Mouse (Mus musculus): Measurements from ENCODE around the gene Hist1h2be. TPM values are rescaled to one million over a fixed set of nuclear protein-coding genes. Genes with fewer than 3 reads are reported as not detected.
"Not testable (repeated sequence)": the region's sequence is repeated elsewhere in the genome, so short reads cannot be mapped to it uniquely, and the experiment has no call there.

Hist1h2be gene
- polyA plus RNA-seq (2011; ENCODE audit: insufficient read length, low read depth, missing spikeins) = 2.2 and 4.1 TPM in 2 replicates

DNA sequence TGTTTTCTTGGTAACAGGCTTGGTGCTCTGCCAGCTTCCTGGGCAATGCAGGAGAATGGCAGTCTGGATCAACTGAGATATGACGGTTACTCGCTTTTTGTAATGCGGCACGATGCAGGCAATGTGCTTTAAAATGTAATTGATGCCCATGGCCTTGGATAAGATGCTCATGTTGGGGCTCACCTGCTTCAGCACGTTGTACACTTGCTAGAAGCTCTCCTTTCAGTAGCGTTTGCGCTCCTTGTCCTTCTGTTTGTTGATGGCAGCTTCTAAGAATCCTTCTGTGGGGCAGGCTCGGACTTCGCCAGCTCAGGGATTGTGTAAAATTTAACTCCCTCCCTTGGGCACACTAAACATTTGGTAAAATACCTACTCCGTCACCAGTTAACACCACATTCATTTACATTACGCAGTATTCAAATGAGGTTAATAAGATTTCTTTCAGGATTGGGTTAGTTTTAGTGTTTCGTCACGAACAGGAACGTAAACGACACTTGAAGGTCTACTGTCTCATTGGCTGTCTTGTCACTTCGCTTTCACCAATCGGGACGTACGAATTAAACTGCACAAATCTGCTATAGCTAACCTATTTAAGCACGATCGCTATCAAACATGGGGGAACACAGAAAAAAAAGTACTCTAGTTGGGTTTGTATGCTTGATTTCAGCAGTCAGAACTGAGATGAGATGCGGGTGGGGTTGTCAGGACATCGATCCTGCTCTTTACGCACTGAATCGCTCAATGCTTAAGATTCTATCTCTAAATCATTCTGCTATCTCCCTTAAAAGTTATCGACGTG lies at the start of gene Hist1h2be:
Hist1h2be (minus strand) TSS at position 392 of the 799 bp plus-strand sequence.
- Histone ChIP-seq H3K4me1 (ENCODE audit: control insufficient read depth, insufficient read depth, low read length) (peaks cover 3% of the 10 kb centered on the region; the same call in 1 of the 2 replicates), H3K27ac (ENCODE audit: insufficient read depth, low read length) (peak within 1 kb of the TSS; percentile 86), H3K4me3 (ENCODE audit: insufficient read depth, low read length) (peak within 1 kb of the TSS; percentile 75)
- TF ChIP-seq POLR2A (IDR thresholded peaks at IDR 0.05; ENCODE audit: low read depth, low read length) (peak; percentile 86; the same call in 1 of the 2 replicates), CTCF (IDR thresholded peaks at IDR 0.05; ENCODE audit: borderline replicate concordance, insufficient read depth, low read length) (no peak)

DNA sequence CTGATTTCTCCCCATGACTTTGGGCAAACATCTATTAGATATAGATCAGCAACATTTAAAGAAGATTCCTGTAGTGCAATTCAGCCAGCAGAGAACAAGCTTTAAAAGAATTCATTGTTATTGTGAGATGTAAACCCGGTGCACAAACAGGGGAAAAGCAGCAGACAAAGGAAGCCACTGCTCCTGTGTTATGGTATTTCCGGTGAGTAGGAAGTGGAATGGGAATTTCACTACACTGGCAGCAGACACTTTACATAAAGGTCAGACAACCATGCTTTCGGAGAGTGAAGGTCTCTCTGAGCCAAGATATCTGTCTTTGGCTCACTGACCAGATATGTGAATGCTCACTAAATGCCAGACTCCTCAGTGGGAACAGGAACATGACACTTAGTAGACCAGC lies 41.6 kb upstream of the Hist1h2be start:
- Histone ChIP-seq H3K4me3 (ENCODE audit: insufficient read depth, low read length) (no peak overlapping the region), H3K4me1 (ENCODE audit: control insufficient read depth, insufficient read depth, low read length) (peaks cover 9% of the 10 kb centered on the region), H3K27ac (ENCODE audit: insufficient read depth, low read length) (no peak overlapping the region)
- TF ChIP-seq POLR2A (IDR thresholded peaks at IDR 0.05; ENCODE audit: low read depth, low read length) (no peak), CTCF (IDR thresholded peaks at IDR 0.05; ENCODE audit: borderline replicate concordance, insufficient read depth, low read length) (no peak)

DNA sequence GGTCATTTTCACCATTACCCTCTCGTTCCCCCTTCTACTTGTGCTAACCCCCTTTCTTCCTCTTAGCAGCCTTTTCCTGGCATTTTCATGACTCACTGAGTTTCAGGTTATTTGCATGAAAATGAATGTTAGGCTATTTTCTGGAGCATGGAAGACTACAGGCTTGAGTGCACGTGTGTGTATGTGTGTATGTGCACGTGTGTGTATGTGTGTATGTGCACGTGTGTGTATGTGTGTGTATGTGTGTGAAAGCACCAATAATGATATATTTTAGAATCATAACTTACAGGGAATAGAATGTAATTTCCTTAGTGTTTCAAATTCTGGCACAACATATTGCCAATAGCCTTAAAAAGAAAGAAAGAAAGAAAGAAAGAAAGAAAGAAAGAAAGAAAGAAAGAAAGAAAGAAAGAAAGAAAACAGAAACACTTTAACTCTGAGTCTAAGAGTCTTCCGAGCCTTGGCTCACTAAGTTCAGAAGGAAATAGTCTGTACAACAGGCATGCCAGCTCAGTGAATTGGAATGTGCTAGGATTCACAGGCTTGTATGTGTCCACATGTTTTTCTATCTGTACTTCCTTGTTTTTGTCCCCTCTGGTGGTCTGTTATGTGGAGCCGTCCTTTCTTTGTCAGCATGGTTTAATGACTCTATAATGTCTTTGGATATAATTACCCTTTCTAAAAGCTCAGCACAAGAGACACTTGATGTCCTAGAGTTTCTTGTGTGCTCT lies 38.9 kb upstream of the Hist1h2be start:
- Histone ChIP-seq H3K4me1 (ENCODE audit: control insufficient read depth, insufficient read depth, low read length) (peaks cover 9% of the 10 kb centered on the region), H3K27ac (ENCODE audit: insufficient read depth, low read length) (peak overlapping the region; percentile 89), H3K4me3 (ENCODE audit: insufficient read depth, low read length) (no peak overlapping the region)
- TF ChIP-seq CTCF (IDR thresholded peaks at IDR 0.05; ENCODE audit: borderline replicate concordance, insufficient read depth, low read length) (no peak), POLR2A (IDR thresholded peaks at IDR 0.05; ENCODE audit: low read depth, low read length) (0 out of 2 replicates have a peak, but pooled peaks have one; percentile 13)

DNA sequence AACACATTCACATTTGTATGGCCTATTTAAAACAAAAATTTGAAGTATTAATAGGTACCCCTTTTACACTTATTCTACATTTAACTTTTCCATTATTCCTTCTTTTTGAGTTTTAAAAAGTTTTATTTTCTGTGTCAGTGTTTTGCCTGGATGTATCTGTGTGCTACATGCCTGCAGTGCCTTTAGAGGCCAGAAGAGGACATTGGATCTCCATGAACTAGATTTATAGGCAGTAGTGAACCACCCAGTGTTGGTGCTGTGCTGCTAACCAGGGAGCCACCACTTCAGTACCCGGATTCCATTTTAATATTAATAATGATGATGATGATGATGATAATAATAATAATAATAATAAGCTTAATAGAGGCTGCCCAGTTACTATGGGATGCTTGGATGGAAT lies 9.7 kb upstream of the Hist1h2be start:
- Histone ChIP-seq H3K27ac (ENCODE audit: insufficient read depth, low read length) (no peak overlapping the region), H3K4me1 (ENCODE audit: control insufficient read depth, insufficient read depth, low read length) (no peaks in the 10 kb centered on the region), H3K4me3 (ENCODE audit: insufficient read depth, low read length) (no peak overlapping the region)
- TF ChIP-seq CTCF (IDR thresholded peaks at IDR 0.05; ENCODE audit: borderline replicate concordance, insufficient read depth, low read length) (0 out of 2 replicates have a peak, but pooled peaks have one; percentile 11), POLR2A (IDR thresholded peaks at IDR 0.05; ENCODE audit: low read depth, low read length) (no peak)

DNA sequence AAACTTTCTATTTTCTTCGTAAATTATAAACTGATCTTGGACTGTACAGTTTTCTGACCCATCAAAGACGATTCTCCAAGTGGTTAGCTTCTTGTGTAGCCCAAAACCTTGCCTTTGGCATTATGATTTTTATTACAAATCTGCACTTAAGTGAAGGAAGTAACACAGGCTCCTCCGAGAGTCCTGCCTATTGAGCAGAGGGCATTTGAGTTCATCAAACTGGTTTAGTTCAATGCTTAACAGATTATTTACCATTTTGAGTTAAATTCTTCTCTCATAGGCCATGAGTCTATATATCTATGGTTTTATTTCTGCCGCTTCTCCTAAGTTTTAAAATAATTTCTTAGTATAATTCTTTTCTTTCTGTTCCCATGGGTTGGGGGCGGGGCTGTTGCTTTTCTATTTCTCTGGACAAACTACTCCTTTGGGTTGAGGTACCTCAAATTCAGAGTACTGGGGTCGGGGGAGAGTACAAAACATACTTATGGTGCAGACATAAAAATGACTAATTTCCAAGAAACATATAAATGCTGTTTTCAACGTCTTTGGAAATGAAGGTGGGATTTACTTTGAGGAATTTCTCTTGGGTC lies 2.0 kb upstream of the Hist1h2be start:
- H3K4me1 ChIP-seq (ENCODE audit: control insufficient read depth, insufficient read depth, low read length) = peaks cover 3% of the 10 kb centered on the region; the same call in 1 of the 2 replicates
- TF ChIP-seq POLR2A (IDR thresholded peaks at IDR 0.05; ENCODE audit: low read depth, low read length) = no peak
- TF ChIP-seq CTCF (IDR thresholded peaks at IDR 0.05; ENCODE audit: borderline replicate concordance, insufficient read depth, low read length) = no peak
- H3K4me3 ChIP-seq (ENCODE audit: insufficient read depth, low read length) = peak overlapping the region; percentile 37
- H3K27ac ChIP-seq (ENCODE audit: insufficient read depth, low read length) = peak overlapping the region; percentile 53; the same call in 1 of the 2 replicates

DNA sequence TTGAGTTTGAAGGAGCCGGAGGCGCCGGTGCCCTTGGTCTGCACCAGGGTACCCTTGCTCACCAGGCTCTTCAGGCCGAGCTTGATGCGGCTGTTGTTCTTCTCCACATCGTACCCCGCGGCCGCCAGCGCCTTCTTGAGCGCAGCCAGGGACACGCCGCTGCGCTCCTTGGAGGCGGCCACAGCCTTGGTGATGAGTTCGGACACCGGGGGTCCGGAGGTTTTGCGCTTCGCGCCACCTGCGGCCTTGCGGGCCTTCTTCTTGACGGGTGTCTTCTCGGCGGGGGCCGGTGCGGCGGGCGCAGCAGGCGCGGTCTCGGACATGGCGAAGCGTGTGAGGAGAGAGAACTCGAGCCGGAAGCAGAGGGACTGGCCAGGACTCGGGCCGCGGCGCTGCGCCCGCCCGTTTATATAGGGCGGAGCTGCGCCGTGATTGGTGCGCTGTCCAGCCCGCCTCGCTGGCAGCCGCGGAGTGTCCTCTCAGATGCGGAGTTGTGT lies 1.3 kb upstream of the Hist1h2be start, which contains the start of gene Hist1h1e:
Hist1h1e (minus strand) TSS at position 384 of the 497 bp plus-strand sequence.
- TF ChIP-seq POLR2A (IDR thresholded peaks at IDR 0.05; ENCODE audit: low read depth, low read length) = peak; percentile 96
- Histone ChIP-seq H3K27ac (ENCODE audit: insufficient read depth, low read length) (peak within 1 kb of the TSS; percentile 86), H3K4me3 (ENCODE audit: insufficient read depth, low read length) (peak within 1 kb of the TSS; percentile 75)
- H3K4me1 ChIP-seq (ENCODE audit: control insufficient read depth, insufficient read depth, low read length) = not testable (repeated sequence)

DNA sequence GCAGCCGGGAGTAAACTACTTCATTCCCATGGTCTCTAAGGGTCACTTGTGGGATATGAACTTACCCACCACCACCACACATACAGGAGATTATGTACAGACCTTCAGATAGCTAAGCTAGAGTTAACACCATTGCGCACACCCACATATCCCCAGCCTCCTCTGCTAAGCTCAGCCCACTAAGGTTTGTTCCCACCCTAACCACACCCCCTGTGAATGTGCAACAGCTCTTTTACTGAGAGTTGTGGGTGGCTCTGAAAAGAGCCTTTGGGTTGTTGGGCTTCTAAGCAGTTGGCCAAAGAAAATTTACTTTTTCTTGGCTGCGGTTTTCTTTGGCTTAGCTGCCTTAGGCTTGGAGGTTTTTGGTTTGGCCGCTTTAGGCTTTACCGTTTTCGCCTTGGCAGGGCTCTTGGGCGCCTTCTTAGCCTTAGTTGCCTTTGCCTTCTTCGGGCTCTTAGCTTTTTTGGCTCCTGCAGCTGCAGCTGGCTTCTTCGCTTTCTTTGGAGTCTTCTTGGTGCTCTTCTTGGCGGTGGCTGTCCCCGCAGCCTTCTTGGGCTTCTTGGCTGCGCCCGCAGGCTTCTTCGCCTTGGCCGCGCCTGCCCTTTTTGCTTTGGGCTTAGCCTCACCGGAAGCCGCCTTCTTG lies 729 bp upstream of the Hist1h2be start:
- Histone ChIP-seq H3K27ac (ENCODE audit: insufficient read depth, low read length) (peak overlapping the region; percentile 86), H3K4me3 (ENCODE audit: insufficient read depth, low read length) (peak overlapping the region; percentile 75), H3K4me1 (ENCODE audit: control insufficient read depth, insufficient read depth, low read length) (peaks cover 3% of the 10 kb centered on the region; the same call in 1 of the 2 replicates)
- TF ChIP-seq POLR2A (IDR thresholded peaks at IDR 0.05; ENCODE audit: low read depth, low read length) (peak; percentile 81), CTCF (IDR thresholded peaks at IDR 0.05; ENCODE audit: borderline replicate concordance, insufficient read depth, low read length) (no peak)

DNA sequence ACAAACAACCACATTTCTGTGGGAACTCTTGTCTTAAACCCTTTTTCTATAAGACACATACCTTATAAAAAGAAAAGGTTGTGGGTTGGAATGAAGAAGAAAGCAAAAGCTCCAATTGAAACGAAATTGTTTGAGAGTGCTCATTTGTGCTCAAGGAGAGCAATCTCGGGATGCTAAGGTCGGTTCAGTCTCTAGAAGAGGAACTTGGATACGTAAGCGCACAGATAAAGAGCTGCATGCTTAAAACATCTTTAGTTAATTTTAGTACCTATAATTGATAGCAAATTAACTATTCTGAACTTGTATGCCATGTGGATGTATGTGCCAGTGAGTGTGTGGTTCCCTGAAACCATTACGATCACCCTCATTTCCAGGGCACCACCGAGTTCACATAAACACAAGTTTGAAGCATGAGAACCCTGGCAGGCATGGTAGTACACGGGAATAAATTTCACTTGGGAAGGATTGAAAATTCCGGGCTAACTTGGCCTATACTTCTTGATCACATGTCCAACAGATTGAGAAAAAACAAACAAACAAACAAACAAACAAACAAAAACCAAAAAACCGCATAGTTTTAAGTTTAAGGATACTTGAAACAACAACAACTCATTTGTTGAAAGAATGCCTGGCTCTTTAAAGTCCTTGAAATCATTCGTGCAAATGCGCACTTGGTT lies 730 bp downstream of the Hist1h2be start:
- Histone ChIP-seq H3K4me1 (ENCODE audit: control insufficient read depth, insufficient read depth, low read length) (peaks cover 3% of the 10 kb centered on the region; the same call in 1 of the 2 replicates), H3K27ac (ENCODE audit: insufficient read depth, low read length) (peak overlapping the region; percentile 66), H3K4me3 (ENCODE audit: insufficient read depth, low read length) (peak overlapping the region; percentile 49)
- TF ChIP-seq CTCF (IDR thresholded peaks at IDR 0.05; ENCODE audit: borderline replicate concordance, insufficient read depth, low read length) (no peak), POLR2A (IDR thresholded peaks at IDR 0.05; ENCODE audit: low read depth, low read length) (no peak)

Data from embryonic fibroblast, embryonic 13.5 days (primary cell).